Mouse (Mus musculus) spleen, postnatal 0 days (tissue): Measurements from ENCODE around the gene Prss29. TPM values are rescaled to one million over a fixed set of nuclear protein-coding genes. Genes with fewer than 3 reads are reported as not detected.

Source experiments
- polyA plus RNA-seq: library from polyadenylated mRNA; unstranded; fragments of >200 nt; fragmentation: Nextera tagmentation; extraction: Ambion mirVana; gene quantifications from 2 replicates; pipeline ENCODE4 v1.2.1, GENCODE M21; 2015

Prss29 gene
- not detected in 2 replicates for polyA plus RNA-seq

DNA sequence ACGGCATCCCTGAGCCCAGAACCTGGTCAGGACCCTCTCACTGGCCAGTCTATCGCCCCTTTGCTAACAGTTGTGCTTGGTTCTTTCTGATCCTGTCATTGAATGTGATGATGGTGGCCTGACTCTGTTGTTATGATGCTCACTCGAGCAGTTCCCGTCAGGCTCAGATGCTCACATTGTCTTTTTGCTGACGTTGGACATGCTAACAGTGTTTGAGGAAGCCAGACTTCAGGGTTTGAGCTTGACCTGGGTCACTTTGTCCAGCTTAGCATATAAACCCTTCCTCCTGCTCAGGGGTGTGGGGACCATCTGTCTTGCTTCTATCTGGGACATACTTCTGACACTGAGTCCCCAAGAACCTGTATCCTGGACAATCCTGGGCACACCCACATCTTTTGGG lies at the start of gene Prss29:
Prss29 (plus strand) TSS at position 301 of the 400 bp plus-strand sequence.

DNA sequence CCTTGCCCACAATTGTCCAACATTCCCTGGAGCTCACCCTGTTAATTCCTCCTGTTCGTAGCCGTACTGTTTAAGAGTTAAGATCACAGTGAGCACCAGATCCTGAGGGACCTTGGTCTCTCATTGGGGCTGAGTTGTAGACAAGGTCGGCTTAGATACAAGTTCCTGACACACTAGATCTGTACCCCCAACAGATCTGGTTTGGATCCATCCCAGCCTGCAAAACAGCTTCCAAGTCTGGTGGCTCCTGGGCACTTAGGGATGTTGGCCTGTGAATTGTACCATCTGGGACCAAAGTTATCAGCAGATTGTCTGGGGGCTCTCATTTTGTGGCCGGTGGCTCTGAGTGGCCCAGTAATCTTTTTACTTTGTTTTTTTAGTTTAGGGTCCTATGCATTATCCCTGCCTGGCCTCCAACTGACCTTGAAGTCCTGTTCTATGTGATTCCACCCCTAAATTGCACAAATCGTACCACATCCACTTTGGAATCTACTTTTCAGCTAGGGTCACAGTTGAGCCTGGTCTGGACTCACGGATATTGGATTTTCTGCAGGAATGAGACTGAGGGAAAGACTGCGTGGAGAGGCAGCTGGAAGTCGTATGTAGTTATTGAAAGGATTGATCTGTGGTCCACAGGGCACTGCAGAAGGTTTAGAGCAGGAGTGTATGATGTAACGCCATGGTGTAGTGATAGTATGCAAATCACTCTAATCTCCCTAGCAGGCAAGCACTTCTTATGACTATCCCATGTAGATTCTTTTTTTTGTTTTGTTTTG lies 43.7 kb upstream of the Prss29 start, which contains the start of gene Ube2i:
Ube2i (minus strand) TSS at position 52 of the 776 bp plus-strand sequence.

DNA sequence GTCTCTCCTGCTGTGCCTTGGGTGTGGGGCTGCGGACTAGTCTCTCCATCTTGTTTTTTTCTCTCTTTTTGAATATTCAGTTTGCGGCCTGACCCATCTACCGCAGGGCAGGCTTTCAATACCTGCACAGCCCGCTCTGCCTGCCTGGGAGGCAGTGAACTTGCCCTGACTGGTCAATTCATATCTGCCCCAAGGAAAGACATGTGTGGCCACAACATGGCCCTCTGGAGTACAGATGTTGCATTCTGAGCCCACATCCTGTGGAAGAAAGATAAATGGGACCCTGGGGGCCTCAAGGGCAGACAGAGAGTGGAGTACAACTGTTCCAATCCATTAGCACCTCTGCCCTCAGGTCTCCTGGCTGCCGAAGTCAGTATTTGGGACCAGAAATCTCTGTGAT lies 20.4 kb upstream of the Prss29 start, which contains the start of gene Prss34:
Prss34 (plus strand) TSS at position 301 of the 400 bp plus-strand sequence.

DNA sequence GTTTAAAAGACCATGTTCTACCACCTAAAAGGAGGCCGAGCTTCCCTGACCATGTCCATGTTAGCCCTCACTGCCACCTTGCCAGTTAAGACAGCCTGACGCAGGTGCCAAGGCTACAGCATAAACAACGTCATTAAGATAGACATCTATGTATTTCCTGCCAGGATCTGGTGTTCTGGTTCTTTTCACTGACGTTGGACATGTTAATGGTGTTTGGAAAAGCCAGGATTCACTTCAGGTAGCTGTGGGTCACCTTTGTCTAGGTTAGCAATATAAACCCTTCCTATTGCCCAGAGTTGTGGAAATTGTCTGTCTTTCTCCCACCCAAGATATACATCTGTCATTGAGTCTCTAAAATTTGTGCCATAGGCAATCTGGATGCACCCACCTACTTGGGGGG lies 10.1 kb upstream of the Prss29 start, which contains the start of gene Prss28:
Prss28 (plus strand) TSS at position 301 of the 400 bp plus-strand sequence.

DNA sequence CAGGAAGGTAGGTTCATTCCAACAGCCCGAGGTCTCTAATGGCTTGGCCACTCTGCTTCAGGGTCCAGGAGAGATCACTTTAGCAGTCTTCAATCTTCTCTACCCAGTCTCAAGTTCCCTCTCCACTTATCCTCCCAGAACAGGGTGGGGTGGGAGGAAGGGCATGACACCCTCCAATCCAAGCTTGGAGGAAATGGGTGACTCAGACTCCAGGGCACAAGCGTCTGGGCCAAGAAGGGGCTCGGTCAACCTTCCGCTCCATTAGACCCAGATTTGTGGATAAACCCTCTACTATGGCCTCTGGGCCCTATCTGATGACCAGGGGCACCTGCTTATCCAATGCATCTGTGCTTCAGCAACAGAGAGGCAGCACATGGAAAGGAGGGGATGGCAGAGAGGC lies 27.0 kb downstream of the Prss29 start, which contains the start of gene Tpsab1:
Tpsab1 (minus strand) TSS at position 101 of the 400 bp plus-strand sequence.

DNA sequence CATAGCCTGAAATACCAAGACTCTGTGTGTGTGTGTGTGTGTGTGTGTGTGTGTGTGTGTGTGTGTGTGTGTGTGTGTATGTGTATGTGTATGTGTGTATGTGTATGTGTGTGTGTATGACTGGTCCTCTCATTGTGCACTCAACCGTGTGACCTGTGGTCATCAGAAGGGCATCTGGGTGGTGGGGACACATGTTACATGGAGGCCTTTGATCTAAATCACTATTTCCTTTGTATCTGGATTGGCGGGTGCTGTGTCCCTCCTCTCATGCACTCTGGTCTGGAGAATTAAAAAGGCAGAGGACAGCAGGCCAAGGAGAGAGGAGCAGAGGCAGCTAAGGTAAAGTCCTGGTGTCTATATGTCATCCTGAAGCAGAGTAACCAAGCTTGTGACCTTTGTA lies 47.6 kb downstream of the Prss29 start, which contains the start of gene Tpsb2:
Tpsb2 (plus strand) TSS at position 301 of the 400 bp plus-strand sequence.

DNA sequence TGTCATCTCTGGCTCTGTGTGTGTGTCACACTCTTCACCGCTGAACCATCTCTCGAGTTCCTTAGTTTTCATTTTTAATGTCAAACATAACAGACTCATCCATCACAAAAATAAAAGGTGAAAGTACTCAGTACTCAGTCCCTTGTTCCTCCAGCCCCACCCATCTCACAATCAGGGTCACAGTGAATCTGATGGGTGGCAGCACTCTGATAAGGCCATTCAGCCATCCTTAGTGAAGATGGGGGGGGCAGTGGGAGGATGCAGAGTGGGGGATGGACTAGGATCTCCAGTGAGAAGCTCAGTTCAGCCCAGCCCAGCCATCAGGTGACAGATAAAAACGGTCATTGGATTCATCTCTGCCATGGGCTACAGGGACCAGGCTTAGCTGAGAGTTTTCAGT lies 50.5 kb downstream of the Prss29 start, which contains the start of gene Tpsg1:
Tpsg1 (plus strand) TSS at position 301 of the 400 bp plus-strand sequence.

Other genes with a start within 250 kb of the Prss29 start
- gene Tmem204, start 235.1 kb upstream of the Prss29 start, polyA plus RNA-seq = 24.2 and 26.6 TPM in 2 replicates
- gene Telo2, start 202.7 kb upstream of the Prss29 start, polyA plus RNA-seq = 18.4 and 24.4 TPM in 2 replicates
- gene Ptx4, start 197.9 kb upstream of the Prss29 start, polyA plus RNA-seq = not detected in 2 replicates
- gene Clcn7, start 185.3 kb upstream of the Prss29 start, polyA plus RNA-seq = 10.8 and 11.8 TPM in 2 replicates
- 0.05 TPM in 1 of 2 replicates, not detected in the other for gene Ccdc154, start 156.2 kb upstream of the Prss29 start, polyA plus RNA-seq
- not detected in 2 replicates for gene Gm38655, start 143.2 kb upstream of the Prss29 start, polyA plus RNA-seq
- gene BC003965, start 134.1 kb upstream of the Prss29 start, polyA plus RNA-seq = 21.3 and 22.5 TPM in 2 replicates
- 5.4 and 5.9 TPM in 2 replicates for gene Unkl, start 130.3 kb upstream of the Prss29 start, polyA plus RNA-seq
- 26.0 and 28.1 TPM in 2 replicates for gene Gnptg, start 78.5 kb upstream of the Prss29 start, polyA plus RNA-seq
- 25.2 and 27.2 TPM in 2 replicates for gene Tsr3, start 78.5 kb upstream of the Prss29 start, polyA plus RNA-seq
- gene Baiap3, start 62.3 kb upstream of the Prss29 start, polyA plus RNA-seq = 1.3 and 2.4 TPM in 2 replicates
- 345 and 350 TPM in 2 replicates for gene Ube2i, start 44.0 kb upstream of the Prss29 start, polyA plus RNA-seq
- 19.5 and 34.4 TPM in 2 replicates for gene Prss34, start 20.3 kb upstream of the Prss29 start, polyA plus RNA-seq
- gene Prss28, start 10.0 kb upstream of the Prss29 start, polyA plus RNA-seq = 0.32 TPM in 1 of 2 replicates, not detected in the other
- gene Tpsab1, start 26.9 kb downstream of the Prss29 start, polyA plus RNA-seq = 11.6 and 23.7 TPM in 2 replicates
- gene Tpsb2, start 47.7 kb downstream of the Prss29 start, polyA plus RNA-seq = 360 and 832 TPM in 2 replicates
- gene Tpsg1, start 50.6 kb downstream of the Prss29 start, polyA plus RNA-seq = 1.3 and 3.0 TPM in 2 replicates
- 1.4 and 1.8 TPM in 2 replicates for gene Cacna1h, start 115.1 kb downstream of the Prss29 start, polyA plus RNA-seq
- gene Tekt4, start 136.0 kb downstream of the Prss29 start, polyA plus RNA-seq = not detected in 2 replicates
- gene Sstr5, start 178.6 kb downstream of the Prss29 start, polyA plus RNA-seq = not detected in 2 replicates